Mouse (Mus musculus) limb, embryonic 15.5 days (tissue): ENCODE measurements at regions not wholly inside any gene's neighbourhood (a gene's known extent, or its start where the extent isn't known, plus 50 kb on each side); places are given as distances from the start of the nearest gene placed in this dataset.

Source experiments
- ATAC-seq: fragments of 200-750 bp; cut with Nextera tagmentation; 2 replicates; pipeline ENCODE4 v1.8.0; 2017; ENCODE audit warnings: low read depth, moderate TSS enrichment; ENCODE audit not compliant: insufficient number of reproducible peaks, low FRiP score, low TSS enrichment
- H3K27ac ChIP-seq: fragments of 300-500 bp; sonication (generic); 2 replicates; pipeline ENCODE4 v1.5.1; 2015; ENCODE audit warnings: moderate library complexity, mild to moderate bottlenecking, inconsistent platforms
- H3K27me3 ChIP-seq: fragments of 300-500 bp; sonication (generic); 2 replicates; pipeline ENCODE4 v1.6.1; 2015; ENCODE audit warnings: inconsistent platforms
- H3K36me3 ChIP-seq: fragments of 300-500 bp; sonication (generic); 2 replicates; pipeline ENCODE4 v1.6.1; 2015; ENCODE audit warnings: inconsistent platforms
- H3K4me1 ChIP-seq: fragments of 300-500 bp; sonication (generic); 2 replicates; pipeline ENCODE4 v1.6.1; 2015; ENCODE audit warnings: inconsistent platforms
- H3K4me2 ChIP-seq: fragments of 300-500 bp; sonication (generic); 2 replicates; pipeline ENCODE4 v1.6.1; 2015; ENCODE audit warnings: mild to moderate bottlenecking, inconsistent platforms
- H3K4me3 ChIP-seq: fragments of 300-500 bp; sonication (generic); 2 replicates; pipeline ENCODE4 v1.5.1; 2015; ENCODE audit warnings: mild to moderate bottlenecking, inconsistent platforms
- H3K9ac ChIP-seq: fragments of 300-500 bp; sonication (generic); 2 replicates; pipeline ENCODE4 v1.6.1; 2015; ENCODE audit warnings: inconsistent platforms
- H3K9me3 ChIP-seq: fragments of 300-500 bp; sonication (generic); 2 replicates; pipeline ENCODE4 v1.6.1; 2016; ENCODE audit warnings: inconsistent platforms
- whole genome bisulfite sequencing: fragments of 180-500 bp; shearing (Covaris S2); methylation state at CpG from one replicate; pipeline ENCODE4 v1.1.7; 2015; 5-methylcytosine and 5-hydroxymethylcytosine counted together

DNA sequence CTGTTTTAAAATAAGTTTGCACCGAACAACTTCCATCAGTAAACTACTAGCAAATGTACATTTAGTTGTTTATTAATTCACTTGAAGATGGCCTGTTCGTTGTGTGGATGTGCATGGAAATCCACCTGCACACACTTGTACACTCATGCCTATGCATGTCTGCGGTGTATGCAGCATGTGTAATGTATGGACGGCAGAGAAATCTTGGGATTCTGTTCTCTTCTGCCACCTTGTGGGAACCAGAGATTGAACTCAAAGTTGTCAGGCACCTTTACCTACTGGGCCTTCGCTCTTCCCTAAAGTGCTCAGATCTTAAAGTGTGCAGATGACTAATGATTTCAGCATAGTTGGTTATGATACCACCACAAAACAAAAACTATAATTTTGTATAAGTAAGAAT, 137.4 kb downstream of the Kitl start:
- no peaks in the 10 kb centered on the region for H3K36me3 ChIP-seq
- no peaks in the 10 kb centered on the region for H3K27me3 ChIP-seq
- no peak overlapping the region for H3K9ac ChIP-seq
- no peaks in the 10 kb centered on the region for H3K9me3 ChIP-seq
- H3K4me2 ChIP-seq: no peak overlapping the region
- no peak overlapping the region for H3K4me3 ChIP-seq
- no peak overlapping the region for H3K27ac ChIP-seq
- 0 out of 2 replicates have a peak, but pooled peaks cover 3% of the 10 kb centered on the region for H3K4me1 ChIP-seq
- 43% methylated on average over 5 of the region's 5 CpGs for WGBS
- ATAC-seq: no peak

DNA sequence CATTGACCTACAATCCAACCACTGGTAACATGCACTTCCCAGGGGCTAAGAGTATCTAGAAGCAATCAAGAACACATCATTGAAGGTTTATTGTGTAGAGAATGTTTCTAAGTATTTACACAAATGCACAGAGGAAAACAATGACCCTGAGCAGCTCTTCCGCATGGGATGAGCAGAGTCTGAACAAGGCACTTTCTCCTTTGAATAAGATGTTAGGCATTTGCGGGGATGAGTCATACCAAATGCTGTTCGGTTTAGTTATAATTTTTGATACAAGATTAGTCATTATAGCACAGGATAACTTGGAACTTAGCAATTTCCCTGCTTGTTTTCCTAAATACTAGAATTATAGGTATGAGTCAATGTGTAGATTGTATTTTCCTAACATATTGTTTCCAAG, 137.9 kb downstream of the Kitl start:
- H3K4me1 ChIP-seq: 0 out of 2 replicates have a peak, but pooled peaks cover 3% of the 10 kb centered on the region
- ATAC-seq: no peak
- WGBS: 81% methylated on average over 3 of the region's 3 CpGs
- H3K27me3 ChIP-seq: no peaks in the 10 kb centered on the region
- H3K36me3 ChIP-seq: no peaks in the 10 kb centered on the region
- H3K4me3 ChIP-seq: no peak overlapping the region
- no peak overlapping the region for H3K27ac ChIP-seq
- H3K4me2 ChIP-seq: no peak overlapping the region
- no peak overlapping the region for H3K9ac ChIP-seq
- H3K9me3 ChIP-seq: no peaks in the 10 kb centered on the region

DNA sequence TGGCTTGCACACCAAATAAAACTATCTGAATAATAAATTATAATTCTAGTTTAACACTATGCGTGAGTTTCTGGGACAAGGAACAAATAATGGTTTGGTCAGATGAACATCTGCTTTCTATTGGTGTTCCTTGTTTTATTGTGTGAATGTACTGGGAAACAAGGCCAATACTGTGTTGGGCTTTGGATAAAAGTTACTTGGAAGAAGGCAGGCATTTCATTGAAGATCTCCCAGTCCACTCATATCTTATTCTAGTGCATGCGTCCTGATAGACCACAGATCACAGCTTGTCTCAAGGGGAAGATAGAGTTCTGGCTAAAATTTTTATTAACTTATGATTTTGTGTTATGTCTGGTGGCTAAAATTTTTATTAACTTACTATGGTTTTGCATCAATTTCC, 140.1 kb downstream of the Kitl start:
- 29% methylated on average over 2 of the region's 2 CpGs for WGBS
- 0 out of 2 replicates have a peak, but pooled peaks cover 3% of the 10 kb centered on the region for H3K4me1 ChIP-seq
- no peak overlapping the region for H3K9ac ChIP-seq
- peak; percentile 63; the same call in 1 of the 2 replicates for ATAC-seq
- H3K27ac ChIP-seq: no peak overlapping the region
- H3K4me3 ChIP-seq: no peak overlapping the region
- H3K27me3 ChIP-seq: no peaks in the 10 kb centered on the region
- no peaks in the 10 kb centered on the region for H3K36me3 ChIP-seq
- H3K9me3 ChIP-seq: no peaks in the 10 kb centered on the region
- H3K4me2 ChIP-seq: no peak overlapping the region

DNA sequence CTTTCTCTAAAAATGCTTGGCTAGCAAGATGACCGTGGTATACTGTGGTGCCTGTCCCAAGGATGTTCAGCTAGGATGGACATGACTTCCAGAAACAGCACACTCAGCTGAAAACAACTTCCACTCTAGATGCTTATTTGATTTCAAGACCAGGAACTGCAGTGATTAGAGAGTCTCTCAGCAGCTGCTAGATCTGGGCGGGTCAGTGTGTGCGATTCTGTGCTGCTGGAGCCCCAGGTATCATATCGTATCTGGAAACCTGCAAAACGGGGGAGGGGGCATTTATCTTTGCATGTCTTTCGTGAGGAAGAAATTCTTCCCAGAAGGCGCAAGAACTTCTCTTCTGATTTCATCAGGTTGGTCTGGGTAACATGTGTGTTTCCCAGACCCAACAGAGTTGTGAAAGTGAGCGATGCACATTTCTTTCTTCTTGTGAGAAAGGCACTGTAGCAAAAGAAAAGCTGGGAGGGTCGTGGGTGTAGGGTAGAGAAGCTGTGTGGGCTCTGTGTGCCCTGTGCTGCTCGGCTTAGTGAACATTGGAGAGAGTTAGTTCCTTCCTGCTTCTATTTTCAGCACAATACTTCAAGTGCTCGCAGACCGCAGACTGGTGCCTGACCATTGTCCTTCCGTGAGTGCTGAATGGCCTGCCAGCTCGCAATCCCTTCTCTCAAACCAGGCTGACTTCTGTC, 144.6 kb downstream of the Kitl start:
- no peak overlapping the region for H3K4me3 ChIP-seq
- H3K9ac ChIP-seq: no peak overlapping the region
- H3K27ac ChIP-seq: no peak overlapping the region
- no peak for ATAC-seq
- no peak overlapping the region for H3K4me2 ChIP-seq
- H3K4me1 ChIP-seq: 0 out of 2 replicates have a peak, but pooled peaks cover 3% of the 10 kb centered on the region
- no peaks in the 10 kb centered on the region for H3K27me3 ChIP-seq
- 72% methylated on average over 14 of the region's 14 CpGs for WGBS
- no peaks in the 10 kb centered on the region for H3K36me3 ChIP-seq
- no peaks in the 10 kb centered on the region for H3K9me3 ChIP-seq

DNA sequence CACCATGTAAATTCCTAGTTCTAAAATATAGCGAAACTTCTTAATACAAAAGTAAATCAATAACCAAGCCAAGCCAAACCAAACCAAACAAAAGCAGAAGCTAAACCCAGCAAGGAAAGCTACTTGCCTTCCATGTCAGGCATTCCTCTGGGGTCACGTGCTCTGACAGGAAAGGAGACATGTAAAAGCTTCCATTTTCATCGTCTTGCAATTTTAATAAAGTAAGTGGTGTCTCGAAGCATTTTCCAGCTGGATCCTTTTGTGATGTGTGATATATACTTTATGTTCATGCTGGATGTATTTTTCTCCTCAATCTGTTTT, 145.1 kb downstream of the Kitl start:
- Histone ChIP-seq H3K4me3 (no peak overlapping the region), H3K9ac (no peak overlapping the region), H3K9me3 (no peaks in the 10 kb centered on the region), H3K27ac (no peak overlapping the region), H3K4me1 (0 out of 2 replicates have a peak, but pooled peaks cover 3% of the 10 kb centered on the region), H3K36me3 (no peaks in the 10 kb centered on the region), H3K4me2 (no peak overlapping the region), H3K27me3 (no peaks in the 10 kb centered on the region)
- 71% methylated on average over 4 of the region's 4 CpGs for WGBS
- ATAC-seq: no peak

DNA sequence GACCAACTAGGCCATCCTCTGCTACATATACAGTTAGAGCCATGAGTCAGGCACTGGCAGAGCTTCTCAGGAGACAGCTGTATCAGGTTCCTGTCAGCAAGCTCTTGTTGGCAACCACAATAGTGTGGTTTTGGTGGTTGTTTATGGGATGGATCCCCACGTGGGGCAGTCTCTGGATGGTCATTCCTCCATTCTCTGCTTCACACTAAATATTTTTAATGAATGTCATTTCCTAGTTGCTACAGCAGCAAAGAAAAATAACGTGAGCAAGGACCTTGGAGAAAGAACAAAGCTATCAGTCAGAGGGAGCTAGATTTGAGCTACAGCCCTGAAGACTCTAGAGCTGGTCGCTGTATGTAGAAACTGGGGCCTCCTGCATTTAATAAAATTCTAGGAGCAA, 145.7 kb downstream of the Kitl start:
- ATAC-seq: no peak
- no peak overlapping the region for H3K4me3 ChIP-seq
- no peak overlapping the region for H3K9ac ChIP-seq
- no peaks in the 10 kb centered on the region for H3K9me3 ChIP-seq
- H3K27ac ChIP-seq: no peak overlapping the region
- H3K4me2 ChIP-seq: no peak overlapping the region
- H3K36me3 ChIP-seq: no peaks in the 10 kb centered on the region
- H3K4me1 ChIP-seq: 0 out of 2 replicates have a peak, but pooled peaks cover 3% of the 10 kb centered on the region
- 51% methylated on average over 3 of the region's 3 CpGs for WGBS
- H3K27me3 ChIP-seq: no peaks in the 10 kb centered on the region

DNA sequence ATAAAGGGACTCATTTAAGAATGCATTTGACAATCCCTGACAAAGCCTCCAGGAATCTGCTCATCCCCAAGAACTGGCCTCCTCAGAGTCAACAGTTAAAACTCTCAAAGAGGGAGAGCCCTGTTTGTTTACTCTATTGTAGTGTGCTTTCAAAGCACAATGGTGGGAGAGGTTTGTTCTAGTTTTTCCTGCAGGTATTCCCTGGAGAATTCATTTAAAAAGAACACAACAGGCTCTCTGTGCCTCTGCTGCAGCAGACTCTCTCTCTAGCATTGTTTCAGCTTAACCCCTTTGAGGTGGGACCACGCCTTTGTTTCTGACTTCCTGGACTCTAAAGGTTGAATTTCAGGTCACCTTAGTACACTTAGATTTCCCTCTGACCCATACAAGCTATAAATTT, 149.1 kb downstream of the Kitl start:
- ATAC-seq: no peak
- Histone ChIP-seq H3K4me1 (no peaks in the 10 kb centered on the region), H3K27ac (no peak overlapping the region), H3K9me3 (no peaks in the 10 kb centered on the region), H3K4me2 (no peak overlapping the region), H3K27me3 (no peaks in the 10 kb centered on the region), H3K36me3 (no peaks in the 10 kb centered on the region), H3K4me3 (no peak overlapping the region), H3K9ac (no peak overlapping the region)
- 47% methylated on average over 1 of the region's 1 CpGs for WGBS

DNA sequence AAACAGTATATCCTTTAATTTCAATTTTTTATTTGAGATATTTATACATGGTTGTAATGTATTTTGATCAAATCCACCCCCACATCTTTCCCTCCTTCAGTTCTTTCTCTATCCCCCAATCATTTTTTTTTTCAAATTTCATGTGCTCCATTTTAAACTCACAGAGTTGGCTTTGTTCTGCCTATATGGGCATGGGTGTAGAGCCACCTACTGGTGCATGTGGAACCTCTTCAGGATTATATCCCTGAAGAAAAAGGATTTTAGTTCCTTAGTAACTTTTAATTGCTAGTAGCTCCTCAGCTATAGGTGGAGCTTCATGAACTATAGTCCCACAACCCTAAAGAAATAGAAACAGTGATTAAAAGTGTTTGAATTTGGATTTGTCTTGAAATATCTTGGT, 155.4 kb downstream of the Kitl start:
- ATAC-seq: no peak
- no peaks in the 10 kb centered on the region for H3K9me3 ChIP-seq
- H3K27me3 ChIP-seq: no peaks in the 10 kb centered on the region
- no peak overlapping the region for H3K27ac ChIP-seq
- no peaks in the 10 kb centered on the region for H3K4me1 ChIP-seq
- H3K36me3 ChIP-seq: no peaks in the 10 kb centered on the region
- H3K4me2 ChIP-seq: no peak overlapping the region
- no peak overlapping the region for H3K4me3 ChIP-seq
- no peak overlapping the region for H3K9ac ChIP-seq

DNA sequence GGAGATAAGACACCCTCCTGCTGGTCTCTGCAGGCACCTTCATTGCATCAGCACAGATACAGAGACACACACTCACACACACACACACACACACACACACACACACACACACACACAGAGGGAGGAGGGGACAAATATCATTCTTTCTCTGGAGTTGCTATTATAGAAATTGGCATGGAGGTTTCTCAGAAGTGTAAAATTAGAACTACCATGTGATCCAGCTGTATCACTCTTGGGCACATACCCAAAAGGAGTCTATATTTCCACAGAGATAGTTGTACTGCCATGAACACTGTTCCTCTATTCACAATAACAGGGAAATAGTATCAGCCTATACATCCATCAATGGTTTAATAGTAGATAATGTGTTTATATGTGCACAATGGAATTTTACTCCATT, 137.8 kb upstream of the Gm4301 start:
- H3K4me2 ChIP-seq: no peak overlapping the region
- no peak overlapping the region for H3K4me3 ChIP-seq
- H3K27ac ChIP-seq: no peak overlapping the region
- H3K4me1 ChIP-seq: no peaks in the 10 kb centered on the region
- no peak overlapping the region for H3K9ac ChIP-seq
- H3K36me3 ChIP-seq: no peaks in the 10 kb centered on the region
- ATAC-seq: no peak
- H3K9me3 ChIP-seq: no peaks in the 10 kb centered on the region
- H3K27me3 ChIP-seq: no peaks in the 10 kb centered on the region

DNA sequence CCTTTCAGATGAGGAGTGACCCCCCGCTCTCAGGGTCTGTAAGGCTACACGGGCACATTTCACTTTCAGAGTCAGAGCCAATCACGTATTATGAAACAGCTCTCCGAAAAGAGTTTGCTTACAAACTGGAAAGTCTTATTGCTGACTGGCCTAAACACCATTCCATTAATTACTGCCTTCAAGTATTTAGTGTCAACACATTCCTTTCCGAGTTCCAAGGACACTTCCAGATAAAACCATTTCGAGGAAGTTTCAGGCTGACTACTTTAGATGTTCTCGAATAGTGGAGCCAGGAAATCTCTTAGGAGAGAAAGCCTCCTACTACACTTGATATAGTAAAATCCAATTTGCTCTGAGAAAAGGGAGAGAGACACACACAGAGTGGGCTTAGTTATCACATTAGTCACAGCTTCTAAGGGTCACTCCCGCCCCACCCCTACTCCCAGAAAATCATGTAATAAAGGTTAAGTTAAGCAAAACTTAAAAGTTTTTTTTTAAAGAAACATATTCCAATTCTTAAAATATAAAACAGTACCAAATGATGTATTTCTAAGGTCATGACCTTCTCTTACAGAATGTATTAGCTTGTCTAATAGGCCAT, 136.3 kb upstream of the Gm4301 start:
- no peaks in the 10 kb centered on the region for H3K4me1 ChIP-seq
- no peaks in the 10 kb centered on the region for H3K27me3 ChIP-seq
- no peak overlapping the region for H3K4me2 ChIP-seq
- H3K27ac ChIP-seq: no peak overlapping the region
- WGBS: 58% methylated on average over 8 of the region's 8 CpGs
- no peak overlapping the region for H3K4me3 ChIP-seq
- no peaks in the 10 kb centered on the region for H3K9me3 ChIP-seq
- no peaks in the 10 kb centered on the region for H3K36me3 ChIP-seq
- no peak for ATAC-seq
- H3K9ac ChIP-seq: no peak overlapping the region

DNA sequence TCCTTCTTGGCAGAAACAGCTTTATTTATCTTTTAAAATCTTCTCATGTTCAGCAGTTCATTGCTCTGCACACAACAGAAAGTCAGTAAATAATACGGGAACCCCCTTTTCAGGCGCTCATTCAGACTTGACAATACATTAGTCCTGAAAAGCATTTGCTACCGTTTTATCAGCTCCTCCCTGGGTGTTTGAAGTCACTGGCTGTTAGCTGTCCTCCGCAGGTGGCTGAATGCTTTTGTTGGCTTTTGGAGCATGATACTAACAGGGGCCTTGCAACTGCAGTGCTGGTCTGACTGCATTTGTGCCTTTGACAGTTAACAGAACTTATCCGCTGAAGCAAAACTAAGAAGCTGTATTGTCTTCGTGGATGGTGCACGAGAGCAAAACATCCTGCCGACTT, 135.0 kb upstream of the Gm4301 start:
- Histone ChIP-seq H3K4me1 (no peaks in the 10 kb centered on the region), H3K36me3 (no peaks in the 10 kb centered on the region), H3K9ac (no peak overlapping the region), H3K27ac (no peak overlapping the region), H3K27me3 (no peaks in the 10 kb centered on the region), H3K9me3 (no peaks in the 10 kb centered on the region), H3K4me3 (no peak overlapping the region), H3K4me2 (no peak overlapping the region)
- ATAC-seq: no peak
- 37% methylated on average over 8 of the region's 8 CpGs for WGBS

DNA sequence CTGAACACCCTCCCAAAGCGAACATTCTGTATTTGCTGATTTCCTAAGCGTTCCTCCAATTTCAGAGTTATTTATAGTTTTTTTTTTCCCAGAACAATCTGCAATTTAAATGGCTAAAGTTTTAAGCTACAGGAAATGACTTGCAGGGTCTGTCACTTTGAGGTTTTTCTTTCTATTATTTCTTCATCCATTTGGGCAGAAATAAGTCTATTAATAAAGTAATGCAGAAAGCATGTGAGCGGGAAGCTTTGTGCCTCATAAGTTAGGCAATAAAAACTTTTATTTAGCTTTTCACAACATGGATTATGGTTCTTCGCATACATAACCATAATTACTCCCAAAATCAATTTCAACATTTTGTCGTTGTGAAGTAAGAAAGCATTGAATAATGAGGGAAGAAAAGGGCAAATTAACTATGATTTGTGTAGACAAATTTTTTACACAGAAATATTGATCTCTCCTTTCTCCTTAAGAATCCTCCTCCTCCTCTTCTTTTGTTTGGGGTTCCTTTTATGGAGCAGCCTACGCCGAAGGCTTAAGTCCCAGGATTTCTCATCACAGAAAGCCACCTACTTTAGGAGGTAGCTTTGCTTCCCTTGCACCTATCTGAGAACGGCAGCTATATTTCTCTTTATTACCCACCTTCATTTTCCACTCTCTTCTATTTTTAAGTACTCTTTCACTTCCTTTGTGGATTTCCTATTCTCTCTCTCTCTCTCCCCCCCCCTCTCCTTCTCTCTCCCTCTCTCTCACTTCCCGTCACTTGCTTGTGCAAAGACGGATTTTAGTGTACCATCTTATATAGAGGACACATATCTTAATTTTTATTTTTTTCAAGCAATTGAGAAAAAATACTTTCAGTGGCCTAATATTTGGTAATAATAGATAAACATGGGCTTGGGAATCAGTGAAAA, 128.6 kb upstream of the Gm4301 start:
- Histone ChIP-seq H3K9ac (no peak overlapping the region), H3K4me1 (no peaks in the 10 kb centered on the region), H3K4me3 (no peak overlapping the region), H3K9me3 (no peaks in the 10 kb centered on the region), H3K36me3 (no peaks in the 10 kb centered on the region), H3K4me2 (no peak overlapping the region), H3K27ac (no peak overlapping the region), H3K27me3 (no peaks in the 10 kb centered on the region)
- 55% methylated on average over 10 of the region's 10 CpGs for WGBS
- no peak for ATAC-seq
